Mouse (Mus musculus) cerebellum, adult 9-10 months (tissue): ENCODE measurements around the gene Tmem235.
"Not testable (repeated sequence)": the region's sequence is repeated elsewhere in the genome, so short reads cannot be mapped to it uniquely, and the experiment has no call there.

Experiments
- DNase-seq: peaks from one replicate; pipeline ENCODE4 v3.0.0; 2022

Tmem235 gene

GRCm38 (mm10) chr11:117860601-117861000 is at the start of gene Tmem235:
Tmem235 (plus strand) TSS chr11:117860752.
- no peak for DNase-seq

GRCm38 (mm10) chr11:117813867-117814266 is 46.7 kb upstream of the Tmem235 start:
- DNase-seq = no peak

GRCm38 (mm10) chr11:117814704-117815366 is 45.7 kb upstream of the Tmem235 start:
- DNase-seq = no peak

- not testable (repeated sequence) for DNase-seq
Measured at GRCm38 (mm10) chr11:117815850-117816249, 44.7 kb upstream of the Tmem235 start.

- no peak for DNase-seq
Measured at GRCm38 (mm10) chr11:117816389-117816996, 44.1 kb upstream of the Tmem235 start.

GRCm38 (mm10) chr11:117819095-117819494 is 41.5 kb upstream of the Tmem235 start:
- no peak for DNase-seq

- DNase-seq = no peak
Measured at GRCm38 (mm10) chr11:117820173-117820572, 40.4 kb upstream of the Tmem235 start.

- no peak for DNase-seq
Measured at GRCm38 (mm10) chr11:117821868-117822267, 38.7 kb upstream of the Tmem235 start.

GRCm38 (mm10) chr11:117822728-117823241 is 37.8 kb upstream of the Tmem235 start:
- no peak for DNase-seq

- DNase-seq = no peak
Measured at GRCm38 (mm10) chr11:117823411-117823810, 37.1 kb upstream of the Tmem235 start.

- DNase-seq = peak; percentile 79
Measured at GRCm38 (mm10) chr11:117824060-117824969, 36.2 kb upstream of the Tmem235 start.

- no peak for DNase-seq
Measured at GRCm38 (mm10) chr11:117825333-117826101, 35.0 kb upstream of the Tmem235 start, which contains the start of the genes Afmid and Tk1. Afmid (plus strand) TSS chr11:117825924. Tk1 (minus strand) TSS chr11:117826092.

- DNase-seq = no peak
Measured at GRCm38 (mm10) chr11:117826164-117826563, 34.4 kb upstream of the Tmem235 start.

GRCm38 (mm10) chr11:117826916-117827315 is 33.6 kb upstream of the Tmem235 start:
- DNase-seq = no peak

GRCm38 (mm10) chr11:117827386-117827785 is 33.2 kb upstream of the Tmem235 start:
- no peak for DNase-seq

- DNase-seq = no peak
Measured at GRCm38 (mm10) chr11:117828149-117828887, 32.2 kb upstream of the Tmem235 start.

GRCm38 (mm10) chr11:117828888-117829604 is 31.5 kb upstream of the Tmem235 start:
- no peak for DNase-seq

- DNase-seq = no peak
Measured at GRCm38 (mm10) chr11:117829671-117830215, 30.8 kb upstream of the Tmem235 start.

- no peak for DNase-seq
Measured at GRCm38 (mm10) chr11:117830401-117830800, 30.2 kb upstream of the Tmem235 start.
